Mouse (Mus musculus) forebrain, embryonic 10.5 days (tissue): Measurements from ENCODE around the gene Slc36a1. TPM values are rescaled to one million over a fixed set of nuclear protein-coding genes. Genes with fewer than 3 reads are reported as not detected.

Experiments used
- DNase-seq: peaks from one replicate; pipeline ENCODE4 v3.0.0-alpha.2; 2017; ENCODE audit warnings: low spot score; ENCODE audit errors: extremely low spot score
- H3K27ac ChIP-seq: fragments of 300-500 bp; sonication (generic); 2 replicates; pipeline ENCODE4 v1.5.1; 2016; ENCODE audit warnings: mild to moderate bottlenecking
- H3K27me3 ChIP-seq: fragments of 300-500 bp; sonication (generic); 2 replicates; pipeline ENCODE4 v1.6.1; 2016; ENCODE audit warnings: mild to moderate bottlenecking; ENCODE audit not compliant: poor library complexity, severe bottlenecking
- H3K36me3 ChIP-seq: fragments of 300-500 bp; sonication (generic); replicated peaks from 2 replicates; pipeline ENCODE4 v1.6.1; 2016; ENCODE audit warnings: mild to moderate bottlenecking, moderate library complexity
- H3K4me1 ChIP-seq: fragments of 300-500 bp; sonication (generic); 2 replicates; pipeline ENCODE4 v1.6.1; 2016
- H3K4me3 ChIP-seq: fragments of 300-500 bp; sonication (generic); 2 replicates; pipeline ENCODE4 v1.5.1; 2016; ENCODE audit warnings: mild to moderate bottlenecking, moderate library complexity
- H3K9me3 ChIP-seq: fragments of 300-500 bp; sonication (generic); 2 replicates; pipeline ENCODE4 v1.6.1; 2016; ENCODE audit warnings: mild to moderate bottlenecking, moderate library complexity
- WGBS: fragments of 180-500 bp; shearing (Covaris S2); methylation state at CpG from one replicate; pipeline ENCODE4 v1.1.7; 2016; 5-methylcytosine and 5-hydroxymethylcytosine counted together
- polyA plus RNA-seq: library from polyadenylated mRNA; unstranded; fragments of >200 nt; fragmentation: Nextera tagmentation; extraction: Ambion mirVana; gene quantifications from 2 replicates; pipeline ENCODE4 v1.2.1, GENCODE M21; 2016

Gene Slc36a1
- polyA plus RNA-seq, 1 experiment from 2014 or later: 1.1 TPM

- WGBS: 91% methylated on average over 6 of the region's 6 CpGs
- H3K36me3 ChIP-seq: no peaks in the 10 kb centered on the region
- no peaks in the 10 kb centered on the region for H3K4me1 ChIP-seq
- no peaks in the 10 kb centered on the region for H3K27me3 ChIP-seq
- no peak overlapping the region for H3K4me3 ChIP-seq
- DNase-seq: no peak
- H3K9me3 ChIP-seq: peaks cover 4% of the 10 kb centered on the region; the same call in 1 of the 2 replicates
- no peak overlapping the region for H3K27ac ChIP-seq
Measured at GRCm38 (mm10) chr11:55250527-55250926, 46.4 kb downstream of the Slc36a1 start.

- Histone ChIP-seq H3K36me3 (no peaks in the 10 kb centered on the region), H3K4me3 (no peak overlapping the region), H3K27me3 (no peaks in the 10 kb centered on the region), H3K4me1 (no peaks in the 10 kb centered on the region), H3K9me3 (no peaks in the 10 kb centered on the region), H3K27ac (no peak overlapping the region)
- DNase-seq: no peak
- 89% methylated on average over 9 of the region's 9 CpGs for WGBS
Measured at GRCm38 (mm10) chr11:55253391-55253790, 49.2 kb downstream of the Slc36a1 start.

- Histone ChIP-seq H3K4me1 (no peaks in the 10 kb centered on the region), H3K36me3 (no peaks in the 10 kb centered on the region), H3K27me3 (no peaks in the 10 kb centered on the region), H3K27ac (no peak overlapping the region), H3K9me3 (no peaks in the 10 kb centered on the region), H3K4me3 (no peak overlapping the region)
- WGBS: 90% methylated on average over 4 of the region's 4 CpGs
- no peak for DNase-seq
Measured at GRCm38 (mm10) chr11:55261105-55261504, 57.0 kb downstream of the Slc36a1 start.

- WGBS: 68% methylated on average over 5 of the region's 5 CpGs
- no peaks in the 10 kb centered on the region for H3K27me3 ChIP-seq
- no peaks in the 10 kb centered on the region for H3K36me3 ChIP-seq
- H3K4me3 ChIP-seq: no peak overlapping the region
- DNase-seq: no peak
- no peaks in the 10 kb centered on the region for H3K9me3 ChIP-seq
- no peak overlapping the region for H3K27ac ChIP-seq
- no peaks in the 10 kb centered on the region for H3K4me1 ChIP-seq
Measured at GRCm38 (mm10) chr11:55262000-55262399, 57.9 kb downstream of the Slc36a1 start.

GRCm38 (mm10) chr11:55264318-55264717, 60.2 kb downstream of the Slc36a1 start:
- WGBS: 76% methylated on average over 2 of the region's 2 CpGs
- no peaks in the 10 kb centered on the region for H3K4me1 ChIP-seq

GRCm38 (mm10) chr11:55265647-55266046, 61.5 kb downstream of the Slc36a1 start:
- Histone ChIP-seq H3K4me1 (no peaks in the 10 kb centered on the region), H3K27ac (no peak overlapping the region), H3K27me3 (no peaks in the 10 kb centered on the region), H3K4me3 (no peak overlapping the region), H3K9me3 (no peaks in the 10 kb centered on the region), H3K36me3 (no peaks in the 10 kb centered on the region)
- WGBS: 63% methylated on average over 2 of the region's 2 CpGs
- DNase-seq: no peak

More at GRCm38 (mm10) chr11:55264318-55264717, 60.2 kb downstream of the Slc36a1 start:
- Histone ChIP-seq H3K4me3 (no peak overlapping the region), H3K27me3 (no peaks in the 10 kb centered on the region), H3K36me3 (no peaks in the 10 kb centered on the region), H3K27ac (no peak overlapping the region), H3K9me3 (no peaks in the 10 kb centered on the region)
- DNase-seq: no peak

GRCm38 (mm10) chr11:55268580-55268979, 64.4 kb downstream of the Slc36a1 start:
- H3K4me3 ChIP-seq: no peak overlapping the region
- H3K4me1 ChIP-seq: no peaks in the 10 kb centered on the region
- H3K27me3 ChIP-seq: no peaks in the 10 kb centered on the region
- no peaks in the 10 kb centered on the region for H3K36me3 ChIP-seq
- no peaks in the 10 kb centered on the region for H3K9me3 ChIP-seq
- whole genome bisulfite sequencing: 90% methylated on average over 6 of the region's 6 CpGs
- DNase-seq: no peak
- H3K27ac ChIP-seq: no peak overlapping the region

- no peaks in the 10 kb centered on the region for H3K27me3 ChIP-seq
- H3K36me3 ChIP-seq: no peaks in the 10 kb centered on the region
- no peak for DNase-seq
- WGBS: 87% methylated on average over 6 of the region's 6 CpGs
- H3K4me3 ChIP-seq: no peak overlapping the region
- H3K9me3 ChIP-seq: no peaks in the 10 kb centered on the region
- no peaks in the 10 kb centered on the region for H3K4me1 ChIP-seq
- H3K27ac ChIP-seq: no peak overlapping the region
Measured at GRCm38 (mm10) chr11:55274756-55275155, 70.6 kb downstream of the Slc36a1 start.

Other genes starting within 250 kb of the Slc36a1 start
- 8.8 and 10.0 TPM in 2 replicates for gene Tnip1, start 241.4 kb upstream of the Slc36a1 start, polyA plus RNA-seq
- gene Anxa6, start 170.9 kb upstream of the Slc36a1 start, polyA plus RNA-seq: 35.4 and 38.9 TPM in 2 replicates
- 0.25 and 0.73 TPM in 2 replicates for gene Ccdc69, start 126.2 kb upstream of the Slc36a1 start, polyA plus RNA-seq
- 7.2 and 7.8 TPM in 2 replicates for gene Gm2a, start 106.2 kb upstream of the Slc36a1 start, polyA plus RNA-seq
- not detected in 2 replicates for gene Slc36a3, start 52.6 kb upstream of the Slc36a1 start, polyA plus RNA-seq
- 0.21 and 0.46 TPM in 2 replicates for gene Slc36a2, start 19.3 kb upstream of the Slc36a1 start, polyA plus RNA-seq
- 0.02 and 0.05 TPM in 2 replicates for gene Fat2, start 132.2 kb downstream of the Slc36a1 start, polyA plus RNA-seq
- gene Sparc, start 218.8 kb downstream of the Slc36a1 start, polyA plus RNA-seq: 311 and 318 TPM in 2 replicates